Mouse (Mus musculus) neural tube, embryonic 14.5 days (tissue): ENCODE results near the gene Odf2. TPM values are rescaled to one million over a fixed set of nuclear protein-coding genes. Genes with fewer than 3 reads are reported as not detected.
A peak's percentile ranks its signal among the peaks of the same experiment; 100 is the strongest.

Experiments used
- ATAC-seq: fragments of 200-750 bp; cut with Nextera tagmentation; 2 replicates; pipeline ENCODE4 v1.8.0; 2017; ENCODE audit warnings: low read depth, mild to moderate bottlenecking, moderate TSS enrichment, moderate library complexity
- H3K27ac ChIP-seq: fragments of 300-500 bp; sonication (generic); 2 replicates; pipeline ENCODE4 v1.5.1; 2014; ENCODE audit warnings: low read depth, mild to moderate bottlenecking, control low read depth, low read length, moderate library complexity, mixed read lengths
- H3K27me3 ChIP-seq: fragments of 300-500 bp; sonication (generic); 2 replicates; pipeline ENCODE4 v1.6.1; 2014; ENCODE audit warnings: low read length; ENCODE audit not compliant: control insufficient read depth, insufficient read depth
- H3K36me3 ChIP-seq: fragments of 300-500 bp; sonication (generic); 2 replicates; pipeline ENCODE4 v1.6.1; 2014; ENCODE audit warnings: low read length, mixed read lengths; ENCODE audit not compliant: control insufficient read depth, insufficient read depth
- H3K4me1 ChIP-seq: fragments of 300-500 bp; sonication (generic); 2 replicates; pipeline ENCODE4 v1.6.1; 2014; ENCODE audit warnings: low read length; ENCODE audit not compliant: control insufficient read depth, insufficient read depth
- H3K4me2 ChIP-seq: fragments of 300-500 bp; sonication (generic); 2 replicates; pipeline ENCODE4 v1.6.1; 2014; ENCODE audit warnings: mild to moderate bottlenecking, low read depth, low read length, control low read depth
- H3K4me3 ChIP-seq: fragments of 300-500 bp; sonication (generic); 2 replicates; pipeline ENCODE4 v1.5.1; 2014; ENCODE audit warnings: low read depth, low read length, control low read depth, mixed read lengths
- H3K9ac ChIP-seq: fragments of 300-500 bp; sonication (generic); replicated peaks from 2 replicates; pipeline ENCODE4 v1.6.1; 2014; ENCODE audit warnings: low read depth, mild to moderate bottlenecking, control low read depth, low read length, mixed read lengths
- H3K9me3 ChIP-seq: fragments of 300-500 bp; sonication (generic); 2 replicates; pipeline ENCODE4 v1.6.1; 2016; ENCODE audit warnings: low read length; ENCODE audit not compliant: control insufficient read depth
- WGBS: fragments of 180-500 bp; shearing (Covaris S2); extraction: QIAGEN DNeasy Blood & Tissue Kit; methylation state at CpG from one replicate; pipeline ENCODE4 v1.1.7; 2014; 5-methylcytosine and 5-hydroxymethylcytosine counted together
- polyA plus RNA-seq: library from polyadenylated mRNA; unstranded; fragments of >200 nt; fragmentation: Nextera tagmentation; extraction: Ambion mirVana; gene quantifications from 2 replicates; pipeline ENCODE4 v1.2.1, GENCODE M21; 2014

Odf2 gene
- polyA plus RNA-seq, 1 experiment from 2014 or later, result 68.6 TPM

GRCm38 (mm10) chr2:29858748-29859473 is 30.1 kb upstream of the Odf2 start:
- no peaks in the 10 kb centered on the region for H3K9me3 ChIP-seq
- H3K9ac ChIP-seq, result no peak overlapping the region
- peaks cover 11% of the 10 kb centered on the region; the same call in 1 of the 2 replicates for H3K4me1 ChIP-seq
- no peak for ATAC-seq
- no peaks in the 10 kb centered on the region for H3K36me3 ChIP-seq
- H3K27ac ChIP-seq, result no peak overlapping the region
- no peak overlapping the region for H3K4me2 ChIP-seq
- no peak overlapping the region for H3K4me3 ChIP-seq
- H3K27me3 ChIP-seq, result no peaks in the 10 kb centered on the region
- 5% methylated on average over 5 of the region's 5 CpGs for WGBS

GRCm38 (mm10) chr2:29865125-29865524 is 23.9 kb upstream of the Odf2 start:
- WGBS, result 75% methylated on average over 4 of the region's 4 CpGs
- H3K9ac ChIP-seq, result no peak overlapping the region
- H3K4me3 ChIP-seq, result no peak overlapping the region
- H3K36me3 ChIP-seq, result no peaks in the 10 kb centered on the region
- H3K4me1 ChIP-seq, result peaks cover 9% of the 10 kb centered on the region; the same call in 1 of the 2 replicates
- no peak overlapping the region for H3K4me2 ChIP-seq
- H3K9me3 ChIP-seq, result no peaks in the 10 kb centered on the region
- no peak overlapping the region for H3K27ac ChIP-seq
- no peaks in the 10 kb centered on the region for H3K27me3 ChIP-seq
- no peak for ATAC-seq

- Histone ChIP-seq H3K4me1 (peaks cover 9% of the 10 kb centered on the region; the same call in 1 of the 2 replicates), H3K27ac (peak within 1 kb of the TSS; percentile 60), H3K36me3 (0 out of 2 replicates have a peak, but pooled peaks cover 5% of the 10 kb centered on the region), H3K4me2 (peak within 1 kb of the TSS; percentile 72), H3K9me3 (no peaks in the 10 kb centered on the region), H3K9ac (peak within 1 kb of the TSS; percentile 56), H3K4me3 (peak within 1 kb of the TSS; percentile 40), H3K27me3 (no peaks in the 10 kb centered on the region)
- peak; percentile 93 for ATAC-seq
- WGBS, result 1% methylated on average over 43 of the region's 44 CpGs
These were observed 19.9 kb upstream of the Odf2 start, which contains the start of gene Cercam for GRCm38 (mm10) chr2:29868949-29869645. TSS of gene Cercam (plus strand) at chr2:29869164.

GRCm38 (mm10) chr2:29869646-29870451 is 19.2 kb upstream of the Odf2 start:
- Histone ChIP-seq H3K27me3 (no peaks in the 10 kb centered on the region), H3K4me3 (peak overlapping the region; percentile 40), H3K9ac (peak overlapping the region; percentile 56), H3K36me3 (0 out of 2 replicates have a peak, but pooled peaks cover 5% of the 10 kb centered on the region), H3K9me3 (no peaks in the 10 kb centered on the region), H3K4me2 (peak overlapping the region; percentile 72), H3K4me1 (peaks cover 9% of the 10 kb centered on the region; the same call in 1 of the 2 replicates), H3K27ac (peak overlapping the region; percentile 34)
- 2% methylated on average over 17 of the region's 17 CpGs for WGBS
- peak; percentile 28; the same call in 1 of the 2 replicates for ATAC-seq

- Histone ChIP-seq H3K4me1 (peaks cover 9% of the 10 kb centered on the region; the same call in 1 of the 2 replicates), H3K36me3 (0 out of 2 replicates have a peak, but pooled peaks cover 12% of the 10 kb centered on the region), H3K27ac (no peak overlapping the region), H3K9me3 (no peaks in the 10 kb centered on the region), H3K9ac (no peak overlapping the region), H3K27me3 (no peaks in the 10 kb centered on the region), H3K4me3 (no peak overlapping the region), H3K4me2 (no peak overlapping the region)
- ATAC-seq, result no peak
- 90% methylated on average over 10 of the region's 10 CpGs for WGBS
These were observed 16.3 kb upstream of the Odf2 start for GRCm38 (mm10) chr2:29872581-29873295.

- Histone ChIP-seq H3K27me3 (no peaks in the 10 kb centered on the region), H3K36me3 (0 out of 2 replicates have a peak, but pooled peaks cover 12% of the 10 kb centered on the region), H3K9ac (no peak overlapping the region), H3K4me2 (no peak overlapping the region), H3K27ac (no peak overlapping the region), H3K4me1 (peaks cover 9% of the 10 kb centered on the region; the same call in 1 of the 2 replicates), H3K9me3 (no peaks in the 10 kb centered on the region), H3K4me3 (no peak overlapping the region)
- 92% methylated on average over 4 of the region's 4 CpGs for WGBS
- no peak for ATAC-seq
These were observed 15.2 kb upstream of the Odf2 start for GRCm38 (mm10) chr2:29873801-29874200.

GRCm38 (mm10) chr2:29878061-29878460 is 11.0 kb upstream of the Odf2 start:
- no peak overlapping the region for H3K4me2 ChIP-seq
- H3K36me3 ChIP-seq, result peaks cover 12% of the 10 kb centered on the region; the same call in 1 of the 2 replicates
- H3K27ac ChIP-seq, result no peak overlapping the region
- H3K9me3 ChIP-seq, result no peaks in the 10 kb centered on the region
- H3K4me3 ChIP-seq, result no peak overlapping the region
- peak; percentile 63; the same call in 1 of the 2 replicates for ATAC-seq
- whole genome bisulfite sequencing, result 46% methylated on average over 4 of the region's 4 CpGs
- no peaks in the 10 kb centered on the region for H3K4me1 ChIP-seq
- no peak overlapping the region for H3K9ac ChIP-seq
- H3K27me3 ChIP-seq, result no peaks in the 10 kb centered on the region

- H3K4me3 ChIP-seq, result no peak overlapping the region
- peaks cover 7% of the 10 kb centered on the region; the same call in 1 of the 2 replicates for H3K36me3 ChIP-seq
- H3K27me3 ChIP-seq, result no peaks in the 10 kb centered on the region
- no peak overlapping the region for H3K9ac ChIP-seq
- H3K4me2 ChIP-seq, result no peak overlapping the region
- 70% methylated on average over 8 of the region's 8 CpGs for WGBS
- no peaks in the 10 kb centered on the region for H3K4me1 ChIP-seq
- no peaks in the 10 kb centered on the region for H3K9me3 ChIP-seq
- ATAC-seq, result no peak
- H3K27ac ChIP-seq, result no peak overlapping the region
These were observed 9.8 kb upstream of the Odf2 start for GRCm38 (mm10) chr2:29879191-29879590.
